Mouse (Mus musculus): ENCODE data around the gene Mast4.
A peak's percentile ranks its signal among the peaks of the same experiment; 100 is the strongest.
"Not testable (repeated sequence)": the region's sequence is repeated elsewhere in the genome, so short reads cannot be mapped to it uniquely, and the experiment has no call there.

The Mast4 gene

DNA sequence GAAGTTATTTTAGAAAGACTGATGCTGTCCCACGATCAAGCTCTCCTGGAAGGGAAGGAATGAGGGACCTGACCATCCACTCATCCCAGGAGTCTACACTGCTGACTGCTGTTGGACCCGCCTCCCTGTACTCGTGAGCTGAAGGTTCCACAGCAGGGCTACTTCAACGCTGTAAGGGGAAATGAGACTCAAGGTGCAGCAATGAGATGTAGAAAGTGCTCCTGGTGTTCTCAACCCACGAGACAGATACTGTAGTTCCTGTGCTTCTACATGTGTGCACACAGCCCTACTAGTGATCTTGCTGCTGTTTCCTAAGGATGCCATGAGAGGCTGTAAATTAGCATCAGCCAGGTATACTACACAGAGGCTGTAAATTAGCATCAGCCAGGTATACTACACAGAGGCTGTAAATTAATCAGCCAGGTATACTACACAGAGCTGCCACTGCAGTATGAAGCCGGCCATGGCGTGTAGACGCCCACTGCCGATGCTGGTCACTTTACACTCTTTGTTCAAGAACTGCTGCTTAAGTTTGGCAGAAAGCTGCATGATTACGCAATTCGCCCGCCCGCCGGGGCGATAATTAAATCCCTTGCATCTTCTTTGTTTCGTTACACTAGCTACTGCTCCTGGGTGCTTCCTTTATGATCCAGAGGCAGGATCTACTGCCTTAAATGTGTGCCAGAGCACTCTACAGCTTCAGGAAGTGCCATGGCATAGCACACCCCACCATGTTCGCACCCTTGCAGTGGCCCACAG, 587.3 kb downstream of the Mast4 start:
- DNase-seq (ENCODE audit: low spot score) = no peak

DNA sequence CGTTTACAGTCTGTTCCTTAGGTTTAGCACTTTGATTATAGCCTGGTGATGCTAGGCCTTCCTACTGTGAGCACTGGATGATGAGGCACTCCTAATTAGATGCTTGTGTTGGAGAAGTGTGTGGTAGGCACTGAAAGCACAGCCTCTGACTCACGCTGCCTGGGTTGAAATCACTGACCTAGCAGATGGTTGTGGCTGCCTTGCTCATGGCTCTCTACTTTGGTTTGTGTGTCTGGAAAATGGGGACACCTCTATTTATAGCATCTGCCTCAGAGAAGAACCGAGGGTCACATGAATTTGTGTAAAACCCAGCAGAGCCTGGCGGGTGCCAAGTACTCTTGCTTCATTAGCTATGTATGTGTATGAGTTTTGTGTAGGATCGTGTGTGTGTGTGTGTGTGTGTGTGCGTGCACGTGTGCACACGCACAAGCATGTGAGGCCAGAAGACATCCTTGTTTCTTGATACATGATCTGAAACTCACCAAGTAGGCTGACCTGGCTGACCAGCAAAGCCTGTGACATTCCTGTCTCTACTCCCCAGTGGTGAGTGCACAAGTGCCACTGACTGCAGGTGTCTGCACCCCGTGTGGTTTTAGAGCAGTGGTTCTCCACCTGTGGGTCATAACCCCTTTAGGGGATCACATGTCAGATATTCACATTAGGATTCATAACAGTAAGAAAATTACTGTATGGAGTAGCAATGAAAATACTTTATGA, 588.5 kb downstream of the Mast4 start:
- DNase-seq (ENCODE audit: low spot score) = no peak

DNA sequence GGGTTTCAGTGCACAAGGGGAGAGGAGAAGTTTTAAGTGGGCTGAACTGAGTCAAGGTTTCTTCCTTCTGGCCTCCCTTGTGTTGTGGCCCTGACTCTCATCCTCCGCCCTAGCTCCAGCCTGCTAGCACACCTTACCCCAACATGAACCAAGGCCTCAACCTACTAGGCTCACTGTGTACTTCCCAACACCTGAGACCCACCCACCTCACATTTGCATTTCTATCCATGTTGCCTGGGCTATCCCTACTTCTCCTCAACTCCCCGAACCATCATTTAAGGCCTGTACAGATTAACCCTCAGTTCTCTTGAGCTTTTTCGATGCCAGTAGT, 589.1 kb downstream of the Mast4 start:
- DNase-seq (ENCODE audit: low spot score) = no peak

DNA sequence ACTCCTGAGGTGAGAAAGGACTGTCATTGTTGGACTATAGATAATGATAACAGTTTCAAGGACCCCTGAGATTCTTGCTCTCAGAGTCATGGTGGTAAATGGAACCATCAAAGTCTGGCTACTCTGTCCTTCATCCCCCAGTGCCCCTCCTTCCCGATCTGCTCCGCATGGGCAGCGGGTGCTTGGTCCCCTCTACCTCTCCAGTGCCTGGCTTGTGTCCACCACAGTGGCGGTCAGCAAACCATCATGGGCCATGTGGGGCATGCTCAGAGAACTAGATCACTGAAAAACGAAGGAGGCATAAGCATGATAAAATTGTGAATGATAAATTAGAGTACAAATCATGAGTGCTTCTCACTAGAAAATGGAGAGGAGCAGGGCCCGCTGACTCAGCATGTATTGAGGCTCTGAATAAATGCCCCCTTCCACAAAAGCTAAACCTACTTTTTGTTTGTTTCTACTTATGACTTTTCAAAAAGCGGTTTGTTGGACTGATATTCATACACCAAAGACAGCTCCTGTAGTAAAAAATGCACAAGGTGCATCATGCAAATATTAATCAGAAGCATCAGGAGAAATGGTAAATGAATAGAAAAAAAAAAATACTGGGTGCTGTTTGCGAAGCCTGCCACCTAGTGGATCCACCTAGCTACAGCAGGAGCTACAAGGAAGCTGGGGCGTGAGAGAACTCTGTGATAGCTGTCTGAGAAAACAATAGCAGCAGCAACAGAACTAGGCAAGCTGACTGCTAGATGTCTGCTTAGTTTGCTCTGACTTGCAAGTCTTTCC, 589.6 kb downstream of the Mast4 start:
- peak; percentile 47 for DNase-seq (ENCODE audit: low spot score)

DNA sequence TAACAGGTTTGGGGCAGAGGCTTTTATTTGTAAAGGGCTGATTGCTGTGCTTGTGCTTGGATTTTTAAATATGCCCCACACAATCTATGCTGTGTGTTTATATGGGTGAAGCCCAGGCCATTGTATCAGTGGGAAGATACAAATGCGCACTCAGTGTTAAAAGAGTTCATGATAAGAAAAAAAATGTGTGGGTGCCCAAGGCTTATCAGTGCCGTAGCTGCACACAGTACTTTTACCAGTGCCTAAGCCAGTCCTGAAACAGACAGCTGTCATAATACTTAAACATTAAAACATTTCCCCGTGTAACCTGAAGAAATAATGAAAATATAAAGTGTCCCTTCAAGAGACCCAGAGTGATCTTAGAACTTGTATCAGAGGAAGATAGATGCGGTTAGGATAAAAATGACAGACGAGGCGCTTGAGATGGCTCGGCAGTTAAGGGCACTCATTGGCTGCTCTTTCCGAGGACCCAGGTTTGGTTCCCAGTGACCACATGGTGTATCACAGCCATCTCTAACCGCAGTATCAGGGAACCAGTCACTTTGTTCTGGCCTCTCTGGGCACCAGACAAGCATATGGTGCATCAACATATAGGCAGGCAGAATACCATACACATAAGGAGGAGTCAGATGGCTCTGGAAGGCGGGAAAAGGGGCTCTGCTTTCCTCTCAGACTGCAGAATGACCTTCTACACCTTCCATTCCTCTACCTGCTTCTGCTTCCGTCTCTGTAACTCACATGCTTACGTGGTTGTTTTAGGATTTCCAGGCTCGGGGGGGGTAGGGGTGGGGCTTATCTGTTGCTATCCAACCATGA, 594.4 kb downstream of the Mast4 start:
- peak; percentile 21 for DNase-seq (ENCODE audit: low spot score)

DNA sequence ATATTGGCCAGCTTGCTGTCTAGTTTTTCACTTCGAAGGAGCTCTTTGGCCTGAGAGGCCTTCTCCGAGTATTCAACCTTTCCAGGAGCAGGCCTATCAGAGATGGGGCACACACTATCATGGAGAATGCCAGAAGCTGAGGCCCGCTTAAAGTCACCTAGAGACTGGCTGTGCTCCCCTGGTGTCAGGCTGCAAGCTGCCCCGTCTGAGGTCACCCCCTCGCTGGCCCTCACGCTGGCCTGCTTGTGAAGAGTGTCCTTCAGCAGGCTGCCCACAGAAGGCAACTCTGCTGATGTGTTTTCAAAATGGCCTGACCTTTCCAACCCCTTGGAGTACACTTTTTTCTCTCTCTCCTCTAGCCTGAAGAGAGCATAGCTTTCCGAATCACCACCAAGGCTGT, 596.5 kb downstream of the Mast4 start:
- DNase-seq (ENCODE audit: low spot score) = no peak

DNA sequence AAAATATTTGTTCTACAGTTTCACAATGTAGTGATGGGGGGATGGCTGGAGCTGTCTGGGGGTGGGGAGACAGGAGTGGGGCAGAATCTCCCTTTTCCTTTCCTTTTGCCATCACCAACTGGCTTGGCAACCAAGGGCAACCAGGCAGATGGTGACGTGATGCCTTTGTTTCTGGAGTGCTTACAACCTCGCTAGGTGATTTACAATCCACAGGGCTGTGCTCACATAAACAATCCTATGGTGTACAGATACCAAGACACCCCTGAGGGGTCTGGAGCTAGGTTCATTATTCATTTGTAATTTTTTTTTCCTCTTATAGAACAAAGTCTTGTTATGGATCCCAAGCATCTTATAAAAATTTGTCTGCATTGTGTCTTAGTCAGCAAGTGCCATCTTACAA, 601.2 kb downstream of the Mast4 start:
- no peak for DNase-seq (ENCODE audit: low spot score)

DNA sequence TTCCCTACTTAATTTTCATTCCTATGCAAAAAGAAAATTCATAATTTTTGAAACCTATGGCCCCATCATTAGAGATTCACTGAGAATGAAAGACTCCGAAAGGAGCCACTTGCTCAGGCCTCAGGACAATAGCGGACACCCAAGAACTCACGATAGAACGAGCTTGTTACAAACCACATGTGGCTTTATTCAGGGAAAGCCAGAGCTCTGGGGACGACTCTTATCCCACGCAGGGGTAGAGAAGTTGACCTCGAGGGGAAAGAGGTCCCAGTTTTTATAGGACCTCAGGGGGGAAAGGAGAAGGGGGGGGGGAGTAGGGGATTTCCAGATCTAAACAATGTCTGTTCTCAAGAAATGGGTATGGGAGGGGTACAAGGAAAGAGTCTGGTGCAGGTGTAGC, 605.3 kb downstream of the Mast4 start:
- not testable (repeated sequence) for DNase-seq (ENCODE audit: low spot score)

DNA sequence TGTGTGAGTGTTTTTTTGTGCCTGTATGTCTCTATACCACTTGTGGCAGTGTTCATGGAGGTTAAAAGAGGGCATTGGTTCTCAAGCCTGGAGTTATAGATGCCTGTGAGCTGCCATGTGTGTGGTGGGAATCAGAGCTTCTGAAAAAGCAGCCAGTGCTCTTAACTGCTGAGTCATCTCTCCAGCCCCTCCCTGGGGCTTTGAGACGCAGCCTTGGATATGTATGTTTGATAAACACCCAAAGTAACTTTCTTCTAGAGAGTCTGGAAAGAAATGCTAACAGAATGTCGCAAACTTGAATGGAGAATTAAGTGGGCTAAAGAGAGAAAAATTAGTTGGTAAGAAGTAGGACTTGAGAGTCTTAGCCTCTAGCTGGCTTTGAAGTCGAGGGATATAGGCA, 606.3 kb downstream of the Mast4 start:
- DNase-seq (ENCODE audit: low spot score) = no peak

DNA sequence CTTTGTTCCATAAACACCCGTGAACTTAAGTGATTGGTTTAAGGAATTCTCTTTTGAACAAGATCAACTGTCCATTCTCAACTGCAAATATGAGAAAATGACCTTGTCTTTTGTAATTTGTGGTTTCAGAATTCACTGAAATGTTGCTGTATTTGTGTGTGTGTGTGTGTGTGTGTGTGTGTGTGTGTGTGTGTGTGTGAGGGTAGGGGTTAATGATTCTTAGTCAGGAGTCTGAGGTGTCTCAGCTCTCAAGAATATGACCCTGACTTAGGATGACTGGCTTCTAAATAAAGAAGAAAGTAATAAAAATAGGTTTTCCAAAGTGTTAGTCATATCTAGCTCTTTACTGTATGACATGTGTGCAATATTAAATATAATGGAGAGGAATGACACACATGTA, 607.4 kb downstream of the Mast4 start:
- DNase-seq (ENCODE audit: low spot score) = no peak

DNA sequence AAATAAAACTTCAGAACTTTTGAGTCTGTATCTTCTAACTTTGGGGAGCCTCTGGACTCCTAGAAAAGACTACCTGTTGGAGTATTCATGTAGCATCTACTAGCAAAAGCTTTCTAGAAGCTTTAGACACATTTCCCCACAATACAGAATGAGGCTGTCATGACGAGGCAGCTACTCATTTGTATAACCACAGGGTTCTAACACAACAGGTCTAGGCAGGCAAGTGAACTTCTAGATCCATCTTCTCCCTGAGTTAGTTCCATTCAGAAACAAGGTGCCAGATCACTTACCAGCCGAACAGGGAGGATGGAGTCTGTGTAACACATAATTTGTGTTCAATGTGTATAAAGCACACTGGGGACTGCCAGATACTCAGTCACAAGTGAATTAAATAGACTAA, 608.4 kb downstream of the Mast4 start:
- no peak for DNase-seq (ENCODE audit: low spot score)

DNA sequence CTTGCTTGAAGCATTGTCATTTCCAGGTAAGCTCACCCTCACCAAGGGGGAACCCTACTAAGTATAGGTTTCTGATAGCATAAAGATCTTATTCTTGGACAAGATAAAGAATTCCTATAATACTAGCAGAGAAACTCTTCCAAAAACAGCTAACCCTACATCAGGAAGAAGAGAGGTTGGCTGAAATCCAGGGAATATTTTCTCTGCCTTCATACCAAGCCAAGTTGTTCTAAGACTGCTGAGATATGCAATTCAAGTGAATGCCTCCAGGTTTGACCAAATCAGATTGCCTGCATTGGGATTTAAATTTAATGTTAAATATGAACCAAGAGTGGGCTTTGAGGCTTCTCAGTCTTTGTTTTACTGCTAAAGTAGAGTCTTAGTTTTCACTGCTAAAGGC, 608.9 kb downstream of the Mast4 start:
- DNase-seq (ENCODE audit: low spot score) = no peak

DNA sequence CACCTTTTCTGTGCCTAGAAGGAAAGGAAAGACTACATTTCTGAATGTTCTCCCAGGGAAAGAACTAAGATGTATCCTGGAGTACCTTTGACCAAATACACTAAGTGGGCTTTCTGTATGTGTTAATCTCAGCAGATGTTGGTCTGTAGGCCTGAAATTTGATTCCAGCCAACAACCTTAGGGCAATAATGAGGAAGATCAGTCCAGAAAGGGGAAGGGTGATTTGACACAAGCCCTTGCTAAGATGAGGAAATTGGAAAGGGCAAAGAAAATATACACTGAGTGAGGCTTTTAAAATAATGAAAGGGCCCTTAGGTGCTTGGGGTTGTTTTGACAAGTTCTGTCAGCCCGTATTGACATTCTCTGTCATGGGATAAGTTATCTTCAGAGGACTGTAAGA, 617.3 kb downstream of the Mast4 start:
- DNase-seq (ENCODE audit: low spot score) = no peak

DNA sequence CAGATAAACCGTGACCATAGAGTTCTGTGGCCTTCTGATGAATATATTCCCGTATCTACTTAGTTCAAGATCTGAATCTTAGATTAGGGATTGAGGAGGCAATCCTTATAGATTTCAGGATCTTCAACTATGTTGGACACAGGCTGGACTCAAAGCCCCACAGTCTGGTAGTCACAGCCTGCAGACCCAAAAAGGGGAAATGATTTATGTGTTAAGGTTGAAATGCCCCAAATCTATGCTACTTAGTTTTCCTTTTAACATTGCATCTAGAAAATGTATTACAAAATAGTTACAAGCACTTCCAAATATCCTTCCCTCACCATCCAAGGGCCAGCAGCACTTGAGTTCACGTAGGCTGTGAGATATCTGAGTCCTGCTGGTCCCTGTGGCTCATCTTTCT, 633.6 kb downstream of the Mast4 start:
- no peak for DNase-seq (ENCODE audit: low spot score)

DNA sequence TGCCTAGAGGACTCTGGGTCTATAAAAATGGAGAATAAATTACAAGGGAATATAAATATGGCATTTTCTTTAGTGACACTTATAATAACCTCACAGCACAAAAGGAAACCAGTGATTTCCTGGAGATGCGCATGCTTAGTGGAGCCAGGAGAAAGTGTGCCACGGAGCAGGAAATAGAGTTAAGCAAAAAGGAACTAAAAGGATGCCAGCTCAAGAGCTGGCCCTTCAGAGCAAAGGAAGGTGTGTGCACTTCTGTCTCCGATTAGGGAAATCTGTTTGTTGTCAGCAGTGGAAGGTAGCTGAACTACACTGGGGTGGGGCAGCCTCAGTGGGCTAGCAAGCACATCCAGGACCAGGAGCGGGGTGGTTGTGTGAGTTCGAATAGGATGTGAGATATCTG, 634.1 kb downstream of the Mast4 start:
- no peak for DNase-seq (ENCODE audit: low spot score)

DNA sequence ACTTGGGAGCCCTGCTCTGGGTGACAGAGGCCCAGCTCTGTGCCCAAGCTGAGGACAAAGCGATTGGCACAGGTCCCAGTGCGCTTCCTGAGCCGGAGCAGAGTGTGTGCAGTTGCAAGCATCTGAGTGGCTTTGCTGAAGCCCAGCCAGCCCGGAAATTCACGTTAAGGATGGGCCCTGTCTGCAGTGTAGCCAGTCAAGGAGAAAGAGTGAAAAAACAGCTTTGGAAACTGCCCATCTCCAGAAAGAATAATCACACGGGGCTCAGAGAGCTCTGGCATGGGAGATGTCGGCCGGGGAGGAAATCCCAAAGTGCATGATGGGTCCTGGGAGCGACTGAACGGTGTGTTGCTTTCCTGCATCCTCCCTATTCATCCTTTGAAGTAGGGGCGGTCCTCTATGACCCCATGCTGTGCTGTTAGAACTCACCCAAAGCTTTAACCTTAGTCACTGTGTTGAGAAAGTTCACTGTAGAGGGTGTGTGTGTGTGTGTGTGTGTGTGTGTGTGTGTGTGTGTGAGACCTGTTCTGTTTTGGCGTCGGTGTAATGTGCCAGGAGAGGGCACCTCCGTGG, 635.5 kb downstream of the Mast4 start:
- DNase-seq (ENCODE audit: low spot score) = no peak

DNA sequence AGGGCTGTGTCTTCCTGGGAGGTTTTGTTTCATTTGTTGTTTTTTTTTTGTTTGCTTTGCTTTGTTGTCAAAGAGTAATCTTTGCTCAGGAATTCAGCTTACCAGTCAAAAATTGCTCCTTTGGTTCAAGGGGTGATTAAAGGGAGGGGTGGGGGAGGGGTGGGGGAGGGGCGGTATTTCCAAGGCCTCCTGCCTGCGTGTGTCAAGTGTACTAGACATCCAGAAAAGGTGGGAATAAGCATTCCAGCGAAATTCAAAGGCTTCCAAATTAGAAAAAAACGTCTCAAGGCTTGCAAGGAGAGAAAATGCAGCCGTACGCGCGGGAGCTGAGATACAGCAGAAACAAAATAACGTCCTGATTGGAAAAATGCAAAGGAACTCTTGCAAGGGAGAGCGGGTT, 636.0 kb downstream of the Mast4 start:
- no peak for DNase-seq (ENCODE audit: low spot score)

DNA sequence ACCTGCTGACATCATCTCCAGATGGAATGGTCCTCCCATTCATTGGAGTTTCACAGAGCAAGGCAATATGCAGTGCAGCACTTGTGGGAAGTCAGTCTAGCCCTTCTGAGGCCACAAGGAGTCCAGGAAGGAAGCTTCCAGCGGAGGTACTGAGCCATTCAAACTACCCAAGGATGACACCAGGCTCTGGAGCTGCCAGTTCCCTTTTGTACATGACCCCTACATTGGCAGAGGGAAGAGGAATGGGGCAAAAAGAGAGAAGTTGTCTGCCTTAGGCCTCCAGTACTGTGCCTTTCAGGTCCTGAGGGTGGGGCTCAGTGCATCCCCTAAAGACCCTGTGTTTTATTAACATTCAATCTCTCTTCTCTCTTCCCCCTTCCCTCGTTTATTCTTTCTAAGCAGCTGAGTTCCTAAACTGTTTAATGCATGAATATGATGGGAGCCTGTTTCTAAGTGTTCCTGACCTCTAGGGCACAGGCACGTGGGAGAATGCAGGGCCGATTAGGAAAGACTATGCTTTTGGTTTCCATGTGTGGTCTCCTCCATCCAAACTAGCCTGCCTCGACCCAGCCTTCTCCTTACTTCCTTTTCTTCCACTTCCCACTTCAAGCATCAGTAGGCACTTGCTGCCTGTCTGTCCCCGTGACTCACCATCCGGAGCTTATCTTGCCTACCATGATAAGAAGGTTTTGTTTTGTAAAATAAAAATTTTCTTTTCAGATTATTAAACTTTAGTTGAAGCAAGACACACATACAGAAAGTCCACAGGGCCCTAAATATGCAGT, 639.0 kb downstream of the Mast4 start:
- no peak for DNase-seq (ENCODE audit: low spot score)

DNA sequence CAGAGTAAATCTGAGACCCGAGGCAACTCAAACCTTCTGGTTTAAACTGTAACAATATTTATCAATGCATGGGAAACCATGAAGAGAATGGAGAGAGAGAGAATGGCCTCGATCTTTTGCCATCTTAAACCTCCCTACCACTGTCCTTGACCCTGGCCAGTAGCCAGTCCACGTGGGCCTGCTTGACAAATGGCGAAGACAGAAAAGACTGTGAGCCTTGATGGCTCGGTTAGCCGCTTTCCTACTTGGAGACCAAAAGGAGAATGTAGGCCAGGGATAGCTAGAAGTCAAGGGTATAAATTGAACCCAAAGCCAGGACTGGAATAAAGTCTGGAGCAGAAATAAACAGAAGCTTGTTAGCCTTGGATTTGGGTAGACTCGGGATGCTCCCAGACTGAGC, 640.1 kb downstream of the Mast4 start:
- no peak for DNase-seq (ENCODE audit: low spot score)

DNA sequence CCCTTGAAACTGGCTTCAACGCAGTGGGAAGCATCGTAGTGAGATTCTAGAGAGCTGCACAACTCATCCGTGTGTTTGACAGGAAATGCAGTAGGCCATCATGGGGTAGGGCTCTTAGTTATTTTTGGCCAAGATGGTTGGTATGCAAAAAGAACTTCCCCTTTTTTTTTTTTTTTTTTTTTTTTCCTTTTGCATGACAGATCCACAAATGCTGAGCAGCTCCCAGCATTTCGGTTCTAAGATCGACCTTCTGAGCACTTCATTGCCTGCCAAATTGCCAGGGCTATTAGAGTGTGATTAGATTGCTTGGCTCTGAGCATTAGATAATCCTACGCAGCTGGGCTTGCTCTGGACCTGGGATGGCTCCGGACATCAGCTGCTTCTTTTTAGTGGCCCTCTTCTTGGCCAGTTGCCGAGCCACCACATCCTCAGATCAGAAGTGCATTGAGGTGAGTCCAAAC, 640.9 kb downstream of the Mast4 start, which contains the start of gene Cd180:
TSS of gene Cd180 (plus strand) at position 218 of the 461 bp plus-strand sequence.
- peak; percentile 11 for DNase-seq (ENCODE audit: low spot score)
